Mouse (Mus musculus): ENCODE results near the gene Arl14ep. TPM values are rescaled to one million over a fixed set of nuclear protein-coding genes. Genes with fewer than 3 reads are reported as not detected.
A peak's percentile ranks its signal among the peaks of the same experiment; 100 is the strongest.

Gene Arl14ep
- total and polyA plus RNA-seq, 2 experiments, result 2.7 to 15.0 TPM

- Histone ChIP-seq H3K9ac (ENCODE audit: low read depth, low read length) (no peak overlapping the region), H3K79me2 (ENCODE audit: control insufficient read depth, insufficient read depth, low read length) (no peaks in the 10 kb centered on the region), H3K4me1 (ENCODE audit: control insufficient read depth, insufficient read depth, low read length) (peaks cover 12% of the 10 kb centered on the region), H3K4me3 (ENCODE audit: insufficient read depth, low read depth, low read length) (no peak overlapping the region), H3K27ac (replicated peaks; ENCODE audit: insufficient read depth, low read depth, low read length) (no peak overlapping the region), H3K36me3 (ENCODE audit: control insufficient read depth, insufficient read depth, low read length) (peaks cover 22% of the 10 kb centered on the region; the same call in 1 of the 2 replicates), H3K27me3 (ENCODE audit: control insufficient read depth, insufficient read depth, low read length) (no peaks in the 10 kb centered on the region)
- DNase-seq (ENCODE audit: extremely low read depth, low read depth, low spot score), result peak; percentile 55
- TF ChIP-seq POLR2A (IDR thresholded peaks at IDR 0.05; ENCODE audit: extremely low read depth, insufficient read depth, low read length), result no peak
- TF ChIP-seq CTCF (IDR thresholded peaks at IDR 0.05; ENCODE audit: low read depth, low read length), result no peak
- 30% methylated on average over 2 of the region's 2 CpGs for WGBS
Measured at GRCm38 (mm10) chr2:106961066-106961465, 13.2 kb downstream of the Arl14ep start.

GRCm38 (mm10) chr2:106960237-106960636, 14.0 kb downstream of the Arl14ep start:
- 51% methylated on average over 7 of the region's 7 CpGs for WGBS

GRCm38 (mm10) chr2:106959380-106959779, 14.8 kb downstream of the Arl14ep start:
- H3K27ac ChIP-seq (replicated peaks; ENCODE audit: insufficient read depth, low read depth, low read length), result no peak overlapping the region

More at GRCm38 (mm10) chr2:106960237-106960636, 14.0 kb downstream of the Arl14ep start:
- no peaks in the 10 kb centered on the region for H3K27me3 ChIP-seq (ENCODE audit: control insufficient read depth, insufficient read depth, low read length)
- peaks cover 12% of the 10 kb centered on the region for H3K4me1 ChIP-seq (ENCODE audit: control insufficient read depth, insufficient read depth, low read length)
- H3K9ac ChIP-seq (ENCODE audit: low read depth, low read length), result no peak overlapping the region
- H3K27ac ChIP-seq (replicated peaks; ENCODE audit: insufficient read depth, low read depth, low read length), result no peak overlapping the region
- peaks cover 16% of the 10 kb centered on the region; the same call in 1 of the 2 replicates for H3K36me3 ChIP-seq (ENCODE audit: control insufficient read depth, insufficient read depth, low read length)
- no peak for DNase-seq (ENCODE audit: extremely low read depth, low read depth, low spot score)
- no peak overlapping the region for H3K4me3 ChIP-seq (ENCODE audit: insufficient read depth, low read depth, low read length)
- TF ChIP-seq POLR2A (IDR thresholded peaks at IDR 0.05; ENCODE audit: extremely low read depth, insufficient read depth, low read length), result no peak
- TF ChIP-seq CTCF (IDR thresholded peaks at IDR 0.05; ENCODE audit: low read depth, low read length), result peak; percentile 53
- no peaks in the 10 kb centered on the region for H3K79me2 ChIP-seq (ENCODE audit: control insufficient read depth, insufficient read depth, low read length)

GRCm38 (mm10) chr2:106958916-106959315, 15.3 kb downstream of the Arl14ep start:
- 0 out of 2 replicates have a peak, but pooled peaks cover 2% of the 10 kb centered on the region for H3K27me3 ChIP-seq (ENCODE audit: control insufficient read depth, insufficient read depth, low read length)
- H3K27ac ChIP-seq (replicated peaks; ENCODE audit: insufficient read depth, low read depth, low read length), result no peak overlapping the region
- no peak overlapping the region for H3K9ac ChIP-seq (ENCODE audit: low read depth, low read length)
- TF ChIP-seq CTCF (IDR thresholded peaks at IDR 0.05; ENCODE audit: low read depth, low read length), result no peak
- TF ChIP-seq POLR2A (IDR thresholded peaks at IDR 0.05; ENCODE audit: extremely low read depth, insufficient read depth, low read length), result no peak
- no peaks in the 10 kb centered on the region for H3K79me2 ChIP-seq (ENCODE audit: control insufficient read depth, insufficient read depth, low read length)
- no peak overlapping the region for H3K4me3 ChIP-seq (ENCODE audit: insufficient read depth, low read depth, low read length)
- peaks cover 6% of the 10 kb centered on the region; the same call in 1 of the 2 replicates for H3K36me3 ChIP-seq (ENCODE audit: control insufficient read depth, insufficient read depth, low read length)
- DNase-seq (ENCODE audit: extremely low read depth, low read depth, low spot score), result peak; percentile 80
- WGBS, result 22% methylated on average over 6 of the region's 6 CpGs
- peaks cover 12% of the 10 kb centered on the region for H3K4me1 ChIP-seq (ENCODE audit: control insufficient read depth, insufficient read depth, low read length)

More at GRCm38 (mm10) chr2:106959380-106959779, 14.8 kb downstream of the Arl14ep start:
- no peaks in the 10 kb centered on the region for H3K79me2 ChIP-seq (ENCODE audit: control insufficient read depth, insufficient read depth, low read length)
- DNase-seq (ENCODE audit: extremely low read depth, low read depth, low spot score), result no peak
- TF ChIP-seq CTCF (IDR thresholded peaks at IDR 0.05; ENCODE audit: low read depth, low read length) (no peak), POLR2A (IDR thresholded peaks at IDR 0.05; ENCODE audit: extremely low read depth, insufficient read depth, low read length) (no peak)
- peaks cover 12% of the 10 kb centered on the region for H3K4me1 ChIP-seq (ENCODE audit: control insufficient read depth, insufficient read depth, low read length)
- H3K36me3 ChIP-seq (ENCODE audit: control insufficient read depth, insufficient read depth, low read length), result peaks cover 8% of the 10 kb centered on the region; the same call in 1 of the 2 replicates
- no peak overlapping the region for H3K4me3 ChIP-seq (ENCODE audit: insufficient read depth, low read depth, low read length)
- H3K9ac ChIP-seq (ENCODE audit: low read depth, low read length), result no peak overlapping the region
- 71% methylated on average over 5 of the region's 5 CpGs for WGBS
- no peaks in the 10 kb centered on the region for H3K27me3 ChIP-seq (ENCODE audit: control insufficient read depth, insufficient read depth, low read length)

- DNase-seq (ENCODE audit: extremely low read depth, low read depth, low spot score), result no peak
- Histone ChIP-seq H3K27me3 (ENCODE audit: control insufficient read depth, insufficient read depth, low read length) (peaks cover 4% of the 10 kb centered on the region; the same call in 1 of the 2 replicates), H3K9ac (ENCODE audit: low read depth, low read length) (no peak overlapping the region), H3K4me1 (ENCODE audit: control insufficient read depth, insufficient read depth, low read length) (peaks cover 9% of the 10 kb centered on the region), H3K4me3 (ENCODE audit: insufficient read depth, low read depth, low read length) (no peak overlapping the region), H3K79me2 (ENCODE audit: control insufficient read depth, insufficient read depth, low read length) (no peaks in the 10 kb centered on the region), H3K36me3 (ENCODE audit: control insufficient read depth, insufficient read depth, low read length) (no peaks in the 10 kb centered on the region), H3K27ac (replicated peaks; ENCODE audit: insufficient read depth, low read depth, low read length) (no peak overlapping the region)
- WGBS, result 45% methylated on average over 6 of the region's 6 CpGs
- TF ChIP-seq CTCF (IDR thresholded peaks at IDR 0.05; ENCODE audit: low read depth, low read length), result no peak
- TF ChIP-seq POLR2A (IDR thresholded peaks at IDR 0.05; ENCODE audit: extremely low read depth, insufficient read depth, low read length), result no peak
Measured at GRCm38 (mm10) chr2:106956146-106956545, 18.1 kb downstream of the Arl14ep start.

GRCm38 (mm10) chr2:106955621-106956020, 18.6 kb downstream of the Arl14ep start:
- peak; percentile 33 for DNase-seq (ENCODE audit: extremely low read depth, low read depth, low spot score)
- WGBS, result 16% methylated on average over 10 of the region's 10 CpGs
- no peak overlapping the region for H3K27ac ChIP-seq (replicated peaks; ENCODE audit: insufficient read depth, low read depth, low read length)
- no peak overlapping the region for H3K9ac ChIP-seq (ENCODE audit: low read depth, low read length)
- H3K4me1 ChIP-seq (ENCODE audit: control insufficient read depth, insufficient read depth, low read length), result peaks cover 8% of the 10 kb centered on the region
- H3K79me2 ChIP-seq (ENCODE audit: control insufficient read depth, insufficient read depth, low read length), result no peaks in the 10 kb centered on the region
- H3K4me3 ChIP-seq (ENCODE audit: insufficient read depth, low read depth, low read length), result no peak overlapping the region
- H3K36me3 ChIP-seq (ENCODE audit: control insufficient read depth, insufficient read depth, low read length), result no peaks in the 10 kb centered on the region
- TF ChIP-seq POLR2A (IDR thresholded peaks at IDR 0.05; ENCODE audit: extremely low read depth, insufficient read depth, low read length) (no peak), CTCF (IDR thresholded peaks at IDR 0.05; ENCODE audit: low read depth, low read length) (no peak)
- H3K27me3 ChIP-seq (ENCODE audit: control insufficient read depth, insufficient read depth, low read length), result peaks cover 6% of the 10 kb centered on the region; the same call in 1 of the 2 replicates
